Mouse (Mus musculus): ENCODE data around the gene Bpifa6. TPM values are rescaled to one million over a fixed set of nuclear protein-coding genes. Genes with fewer than 3 reads are reported as not detected.

The Bpifa6 gene
- polyA plus RNA-seq, 1 experiment from 2014 or later = not detected

Other genes with a start within 250 kb of the Bpifa6 start
- 249 and 266 TPM in 2 replicates for gene Mapre1, start 233.7 kb upstream of the Bpifa6 start, polyA plus RNA-seq (2014; fragmentation: Nextera tagmentation; extraction: Ambion mirVana)
- not detected in 2 replicates for gene Efcab8, start 195.0 kb upstream of the Bpifa6 start, polyA plus RNA-seq (2014; fragmentation: Nextera tagmentation; extraction: Ambion mirVana)
- not detected in 2 replicates for gene Sun5, start 103.9 kb upstream of the Bpifa6 start, polyA plus RNA-seq (2014; fragmentation: Nextera tagmentation; extraction: Ambion mirVana)
- 0.11 TPM in 1 of 2 replicates, not detected in the other for gene Bpifb2, start 99.9 kb upstream of the Bpifa6 start, polyA plus RNA-seq (2014; fragmentation: Nextera tagmentation; extraction: Ambion mirVana)
- gene Bpifb6, start 74.6 kb upstream of the Bpifa6 start, polyA plus RNA-seq (2014; fragmentation: Nextera tagmentation; extraction: Ambion mirVana) = not detected in 2 replicates
- not detected in 2 replicates for gene Bpifb3, start 56.7 kb upstream of the Bpifa6 start, polyA plus RNA-seq (2014; fragmentation: Nextera tagmentation; extraction: Ambion mirVana)
- gene Bpifb4, start 36.7 kb upstream of the Bpifa6 start, polyA plus RNA-seq (2014; fragmentation: Nextera tagmentation; extraction: Ambion mirVana) = not detected in 2 replicates
- gene Bpifa2, start 33.3 kb downstream of the Bpifa6 start, polyA plus RNA-seq (2014; fragmentation: Nextera tagmentation; extraction: Ambion mirVana) = not detected in 2 replicates
- gene Bpifa3, start 155.4 kb downstream of the Bpifa6 start, polyA plus RNA-seq (2014; fragmentation: Nextera tagmentation; extraction: Ambion mirVana) = not detected in 2 replicates
- gene Bpifa1, start 167.9 kb downstream of the Bpifa6 start, polyA plus RNA-seq (2014; fragmentation: Nextera tagmentation; extraction: Ambion mirVana) = not detected in 2 replicates
- not detected in 2 replicates for gene Bpifa5, start 187.7 kb downstream of the Bpifa6 start, polyA plus RNA-seq (2014; fragmentation: Nextera tagmentation; extraction: Ambion mirVana)
- gene Bpifb1, start 215.9 kb downstream of the Bpifa6 start, polyA plus RNA-seq (2014; fragmentation: Nextera tagmentation; extraction: Ambion mirVana) = not detected in 2 replicates
- gene Bpifb5, start 248.8 kb downstream of the Bpifa6 start, polyA plus RNA-seq (2014; fragmentation: Nextera tagmentation; extraction: Ambion mirVana) = 0.09 TPM in 1 of 2 replicates, not detected in the other

Data from limb, embryonic 11.5 days (tissue).